Mouse (Mus musculus) C3H10T1/2 (cell line): ENCODE data around the gene Mettl15. TPM values are rescaled to one million over a fixed set of nuclear protein-coding genes. Genes with fewer than 3 reads are reported as not detected.

Experiments
- polyA plus RNA-seq, 2 experiments: library from polyadenylated mRNA; unstranded; fragments of >200 nt; fragmentation: generic; extraction: Trizol; gene quantifications; one replicate each; pipeline ENCODE4 v1.2.1; 2012; ENCODE audit warnings: missing spikeins in 2 of 2

The Mettl15 gene
- 1 to 10 TPM in 1 of 2 experiments, under 1 TPM in 1; 0.42 to 4.0 TPM for polyA plus RNA-seq

GRCm38 (mm10) chr2:109280600-109281340, at the start of gene Mettl15, which contains the start of gene Kif18a:
Gene Mettl15 (minus strand): TSS chr2:109280748.
Gene Kif18a (plus strand): TSS chr2:109280738.

Other genes with a start within 250 kb of the Mettl15 start
- 1 to 10 TPM in 1 of 2 experiments, under 1 TPM in 1; 0.20 to 1.2 TPM for gene Kif18a, start within 50 bp of the Mettl15 start, polyA plus RNA-seq